Mouse (Mus musculus) cerebellum, postnatal 14 days (tissue): Measurements from ENCODE around the gene Ampd1.
"Not testable (repeated sequence)": the region's sequence is repeated elsewhere in the genome, so short reads cannot be mapped to it uniquely, and the experiment has no call there.

Experiments
- DNase-seq, 2 experiments: peaks; one replicate each; pipeline ENCODE4 v3.0.0; 2021; ENCODE audit warnings: mixed read lengths in 2 of 2

The Ampd1 gene

DNA sequence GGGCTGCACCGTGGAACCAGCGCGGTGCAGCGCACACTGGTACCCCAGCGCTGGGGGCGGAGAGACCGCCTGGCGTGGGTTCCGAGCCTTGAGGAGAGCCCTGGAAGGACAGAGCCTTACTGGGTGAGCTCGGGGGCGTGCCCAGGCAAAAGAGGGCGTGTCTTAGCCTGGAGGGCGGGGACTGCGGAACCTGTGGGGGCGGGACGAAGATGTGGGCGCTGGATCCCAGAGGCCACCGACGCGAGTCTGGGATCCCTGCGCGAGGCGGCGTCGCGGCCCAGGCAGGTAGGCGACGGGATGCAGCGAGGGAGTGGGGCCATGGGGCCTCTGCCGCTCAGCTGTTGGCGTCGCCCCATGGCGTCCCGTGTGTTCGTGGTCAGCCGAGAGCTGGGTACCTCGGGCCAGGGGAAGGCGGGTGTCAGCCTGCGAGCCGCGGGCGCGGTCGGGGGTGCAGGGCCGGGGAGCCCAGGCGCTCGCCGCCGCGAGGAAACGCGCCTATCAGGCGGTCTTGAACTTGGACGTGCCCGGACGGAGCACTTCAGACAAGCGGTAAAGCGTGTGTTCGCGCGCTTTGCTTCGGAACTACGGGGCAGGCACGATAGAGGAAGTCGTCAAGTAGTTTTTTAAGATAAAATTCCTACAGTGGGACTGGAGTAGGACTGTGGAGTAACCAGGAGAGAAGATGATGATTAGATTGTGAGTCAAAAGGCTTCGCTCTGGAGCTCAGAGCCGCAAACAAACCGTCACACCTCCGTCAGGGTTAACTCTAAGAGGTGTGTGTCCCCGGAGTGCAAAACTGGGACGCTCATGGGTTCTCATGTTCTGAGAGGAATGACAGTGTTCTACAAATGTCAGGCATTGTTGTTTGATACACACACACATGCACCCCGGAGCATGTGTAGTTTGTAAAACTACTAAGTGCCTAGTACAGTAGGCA is 28.9 kb downstream of the Ampd1 start, which contains the start of gene Dennd2c:
Gene Dennd2c, plus strand, starts transcription at position 151 of the 937 bp plus-strand sequence.
- DNase-seq: peak; percentile 67 to 76

DNA sequence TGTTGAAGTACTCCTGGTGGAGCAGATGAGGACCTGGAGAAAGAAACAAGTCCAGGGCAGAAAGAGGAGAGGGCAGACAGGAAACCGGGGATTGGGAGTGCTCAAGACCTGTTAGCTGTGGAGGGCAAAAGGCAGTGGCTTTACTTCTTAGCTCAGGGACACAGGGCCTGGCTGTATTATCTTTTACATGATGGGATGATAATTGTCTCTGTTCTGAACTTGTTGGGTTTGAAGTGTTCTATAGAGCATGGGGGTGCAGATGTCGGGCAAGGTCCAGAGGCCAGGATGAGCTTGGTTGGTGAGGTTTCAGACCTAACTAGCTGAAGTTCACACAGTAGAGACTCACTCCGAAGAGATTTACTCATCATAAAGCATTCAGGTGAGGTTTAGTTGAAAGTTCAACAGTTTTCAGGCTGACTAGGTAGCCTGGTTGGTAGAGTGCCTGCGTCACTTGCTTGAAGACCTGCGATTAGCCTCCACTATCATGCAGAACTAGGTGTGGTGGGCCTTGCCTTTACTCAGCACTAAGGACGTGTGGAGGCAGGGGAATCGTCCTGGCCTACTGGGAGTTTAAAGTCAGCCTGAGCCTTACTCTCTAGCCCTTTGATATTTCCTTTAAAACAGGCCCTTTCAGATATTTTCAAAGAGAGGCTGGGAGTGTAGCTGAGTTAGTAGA is 33.9 kb downstream of the Ampd1 start:
- DNase-seq: no peak

DNA sequence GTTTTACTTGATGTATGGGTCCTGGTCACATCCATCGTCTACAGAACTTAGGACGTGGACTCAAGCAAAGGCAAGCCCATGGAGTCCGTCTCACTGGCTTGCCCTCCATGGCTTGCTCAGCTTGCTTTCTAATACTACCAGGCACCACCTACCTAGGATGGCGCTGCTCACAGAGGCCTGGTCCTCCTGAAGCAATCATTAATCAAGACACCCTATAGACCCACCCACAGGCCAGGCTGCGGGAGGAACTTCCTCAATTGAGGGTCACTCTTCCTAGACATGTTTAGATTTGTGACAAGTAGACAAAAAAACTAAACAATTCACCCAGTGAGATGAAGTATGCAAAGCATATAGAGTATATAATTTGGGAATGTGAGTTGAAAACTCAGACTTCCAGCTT is 38.4 kb downstream of the Ampd1 start:
- no peak for DNase-seq

DNA sequence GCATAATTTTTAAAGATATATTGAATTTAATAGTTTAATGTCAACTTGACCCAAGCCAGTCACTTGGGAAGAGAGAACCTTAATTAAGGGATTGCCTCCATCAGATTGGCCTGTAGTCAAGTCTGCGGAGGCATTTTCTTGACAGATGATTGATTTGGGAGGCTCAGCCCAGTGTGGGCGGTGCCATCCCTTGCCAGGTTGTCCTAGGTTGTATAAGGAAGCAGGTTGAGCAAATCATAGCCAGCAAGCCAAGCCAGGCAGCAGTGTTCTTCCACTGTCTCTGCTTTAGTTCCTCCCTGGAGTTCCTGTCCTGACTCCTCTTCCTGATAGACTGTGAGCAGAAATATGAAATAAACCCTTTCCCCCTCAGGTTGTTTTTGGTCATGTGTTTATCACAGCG is 49.8 kb downstream of the Ampd1 start:
- no peak for DNase-seq

DNA sequence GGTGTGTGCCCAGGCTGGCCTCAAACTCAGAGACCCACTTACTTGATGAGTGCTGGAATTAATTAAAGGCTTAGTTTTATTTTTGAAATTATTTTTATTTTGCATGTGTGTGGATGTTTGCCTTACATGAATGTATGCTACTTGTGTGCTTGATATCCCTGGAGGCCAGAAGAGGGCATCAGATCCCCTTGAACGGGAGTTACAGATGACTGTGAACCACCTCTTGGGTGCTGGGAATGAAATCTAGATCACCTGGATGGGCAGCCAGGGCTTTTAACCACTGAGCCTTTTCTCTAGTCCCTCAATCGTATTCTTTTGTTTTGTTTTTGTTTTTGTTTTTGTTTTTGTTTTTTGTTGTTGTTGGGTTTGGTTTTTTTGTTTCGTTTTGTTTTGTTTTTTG is 52.3 kb downstream of the Ampd1 start:
- DNase-seq: no peak

DNA sequence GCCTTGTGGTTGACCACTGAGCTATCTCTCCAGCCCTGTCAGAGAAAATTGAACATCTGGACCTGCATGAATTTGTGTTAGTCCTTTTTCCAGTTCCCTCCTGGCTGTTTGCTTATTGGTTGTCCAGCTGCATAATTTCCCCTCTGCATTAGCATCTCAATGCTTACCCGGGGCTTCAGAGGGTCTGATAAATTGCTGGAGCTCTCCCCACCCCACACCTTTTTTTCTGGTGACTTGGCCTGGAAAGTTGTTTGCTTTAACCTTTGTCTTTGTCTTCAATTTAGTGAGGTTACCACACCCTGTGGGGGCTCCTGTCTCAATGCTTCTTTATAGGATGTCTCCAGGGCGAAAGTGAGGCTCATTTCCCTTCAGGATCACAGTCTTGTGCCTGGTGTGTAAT is 53.4 kb downstream of the Ampd1 start:
- no peak for DNase-seq

DNA sequence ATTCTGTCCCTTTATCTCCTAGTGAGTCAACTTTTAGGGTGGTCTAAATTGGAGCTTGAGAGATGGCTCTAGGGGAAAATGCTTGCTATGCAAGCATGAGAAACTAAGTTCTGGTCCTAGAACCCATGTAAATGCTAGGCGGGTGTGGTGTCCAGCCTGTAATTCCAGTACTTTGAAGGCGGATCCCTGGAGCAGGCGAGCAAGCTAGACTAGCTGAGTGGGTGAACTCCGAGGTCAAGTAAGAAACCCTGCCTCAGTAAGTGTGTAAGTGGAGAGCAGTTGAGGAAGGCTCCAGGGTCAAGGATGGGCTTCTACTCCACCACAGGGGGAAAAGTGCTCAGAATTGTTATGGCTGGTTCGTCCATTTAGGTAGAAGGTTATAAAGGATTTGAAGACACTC is 53.9 kb downstream of the Ampd1 start:
- DNase-seq: no peak

DNA sequence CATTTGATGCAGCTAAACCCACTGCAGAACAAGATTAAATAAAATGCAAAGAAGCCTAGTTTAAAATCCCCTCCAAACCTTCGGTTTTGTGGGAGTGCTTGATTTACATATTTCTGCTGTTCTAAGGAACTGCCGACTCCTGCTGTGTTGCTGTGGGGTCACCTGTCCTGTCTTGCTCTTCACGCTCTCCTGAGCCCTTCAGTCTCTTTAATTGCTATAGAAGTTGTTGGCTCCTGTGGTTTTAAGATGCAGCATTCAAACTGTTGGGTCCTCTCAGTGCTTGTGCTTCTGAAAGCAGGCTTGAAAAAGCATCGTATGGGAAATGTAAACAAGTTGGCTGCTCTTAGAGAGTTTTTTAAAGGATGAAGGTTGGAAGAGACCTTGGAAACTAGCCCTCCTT is 54.4 kb downstream of the Ampd1 start:
- DNase-seq: no peak

DNA sequence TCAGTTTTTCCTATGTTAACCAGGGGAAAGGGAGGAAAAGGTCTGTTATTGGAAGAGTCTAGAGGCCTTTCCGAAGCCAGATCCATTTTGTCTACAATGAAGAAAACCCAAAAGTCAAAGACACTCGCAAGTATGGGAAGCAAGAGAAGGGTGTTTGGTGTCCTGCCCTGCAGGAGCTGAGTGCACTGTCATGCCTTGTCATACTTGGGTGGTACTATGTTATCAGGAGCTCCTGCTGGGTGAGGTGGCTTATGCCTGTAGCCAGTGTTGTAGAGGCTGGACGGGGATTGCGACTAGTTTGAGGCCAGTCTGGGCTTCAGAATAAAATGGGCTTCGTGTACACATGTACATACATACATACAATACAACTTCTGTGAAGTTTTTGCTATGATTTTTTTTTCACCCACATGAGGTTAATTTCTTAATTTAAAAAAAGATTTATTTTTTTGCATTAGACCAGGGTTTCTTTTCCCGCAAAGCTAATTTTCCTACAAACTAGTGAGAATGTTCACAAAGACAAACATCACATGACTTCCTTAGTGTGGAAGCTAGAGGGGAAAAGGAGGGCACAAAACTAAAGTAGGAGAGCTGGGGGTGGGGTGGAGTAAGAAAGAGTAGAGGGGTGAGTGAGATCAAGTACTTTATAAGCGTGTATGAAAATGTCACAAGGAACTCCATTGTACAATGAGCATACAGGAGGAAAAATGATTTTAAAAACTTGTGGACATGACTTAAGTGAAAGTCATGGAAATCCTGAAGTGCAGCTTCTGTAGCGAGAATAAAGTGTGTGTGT is 55.7 kb downstream of the Ampd1 start:
- DNase-seq: no peak

DNA sequence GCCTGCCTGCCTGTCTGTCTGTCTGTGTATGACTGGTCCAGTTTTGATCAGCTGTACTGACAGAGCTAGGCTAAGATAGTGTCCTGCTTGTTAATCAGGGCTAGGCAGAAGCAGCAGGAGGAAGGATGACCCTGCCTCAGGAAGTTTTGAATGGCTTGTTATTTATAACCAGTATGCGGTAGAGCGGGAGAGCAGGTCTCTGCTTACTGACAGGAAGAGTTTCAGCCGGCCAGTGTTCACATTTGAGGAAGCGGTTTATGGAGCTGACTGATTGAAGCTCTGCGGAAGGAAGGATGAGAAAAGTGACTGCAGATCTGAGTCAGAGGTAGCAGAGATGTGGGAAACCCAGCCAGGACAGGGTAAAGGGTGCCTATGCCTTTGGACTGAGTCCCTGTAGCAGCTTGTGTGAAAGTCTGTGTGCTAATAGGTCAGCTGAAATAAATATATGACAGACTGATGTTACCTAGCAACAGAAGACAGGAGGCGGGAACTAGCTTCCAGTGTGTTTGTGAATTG is 56.5 kb downstream of the Ampd1 start:
- peak in 1 of 2 experiments; percentile 16 for DNase-seq

DNA sequence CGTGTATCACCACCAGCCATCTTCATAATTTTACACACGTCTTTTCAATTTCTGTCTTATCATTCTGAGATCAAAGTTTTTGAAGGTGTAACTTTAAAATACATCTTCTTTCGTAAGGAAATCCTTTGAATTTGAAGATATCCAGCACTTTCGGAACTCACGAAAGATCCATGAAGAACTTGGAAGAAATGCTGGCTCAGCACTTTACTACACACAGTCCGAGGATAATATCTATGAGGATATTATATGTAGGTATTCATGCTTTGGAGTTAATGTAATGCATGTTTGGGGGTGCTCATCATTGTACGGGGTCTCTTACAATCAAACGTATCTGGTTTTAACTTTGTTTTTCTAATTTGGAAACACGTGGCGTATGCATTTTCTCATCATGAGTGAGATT is 59.3 kb downstream of the Ampd1 start:
- no peak for DNase-seq

DNA sequence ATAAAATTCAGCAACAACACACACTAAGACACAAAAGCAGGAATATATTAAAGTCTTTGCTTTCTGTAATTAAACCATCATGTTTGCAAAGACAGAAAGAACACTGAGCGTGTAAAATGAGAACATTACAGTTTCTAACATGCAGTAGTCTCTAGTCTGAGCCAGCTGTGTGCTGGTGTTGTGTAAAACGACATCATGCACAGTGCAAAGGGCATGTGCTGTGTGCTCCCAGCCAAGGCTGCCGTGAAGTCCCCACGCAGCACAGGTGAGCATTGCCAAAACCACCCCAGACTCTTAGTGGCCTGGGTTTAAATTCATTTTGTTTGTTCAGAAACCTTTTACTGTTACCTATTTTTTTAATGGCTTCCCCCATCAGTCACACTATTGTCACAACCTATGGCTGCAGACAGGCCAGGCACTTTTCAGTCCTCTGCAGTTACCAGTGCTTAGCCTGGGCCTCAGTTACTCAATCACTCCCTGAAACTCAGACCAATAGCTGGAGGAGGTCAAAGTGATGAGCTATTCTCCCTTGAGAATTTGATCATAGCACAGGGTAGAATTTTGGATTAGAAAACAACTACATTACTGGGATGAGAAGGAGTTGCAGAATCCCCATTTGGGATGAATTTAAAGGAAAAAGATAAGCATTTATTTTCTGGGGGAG is 62.7 kb downstream of the Ampd1 start:
- DNase-seq: no peak

DNA sequence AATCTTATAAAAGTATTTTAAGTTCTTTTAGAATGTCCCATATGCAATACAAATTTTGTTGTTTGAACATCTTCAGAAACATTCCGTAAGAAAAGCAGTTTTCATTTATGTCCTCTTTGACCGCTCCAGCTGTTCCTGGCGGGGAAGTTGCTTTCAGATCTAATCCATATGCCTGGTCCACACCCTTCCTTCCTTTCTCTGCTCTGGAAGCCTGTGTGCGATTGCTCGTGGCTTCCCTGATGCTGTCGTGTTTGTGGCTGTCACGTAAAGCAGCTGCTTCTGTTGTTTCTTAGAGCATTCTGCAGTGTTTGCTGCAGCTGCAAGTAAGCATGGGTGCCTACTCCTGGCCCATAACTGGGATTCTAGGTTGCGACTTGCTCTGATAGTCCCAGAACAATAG is 65.2 kb downstream of the Ampd1 start:
- DNase-seq: no peak

DNA sequence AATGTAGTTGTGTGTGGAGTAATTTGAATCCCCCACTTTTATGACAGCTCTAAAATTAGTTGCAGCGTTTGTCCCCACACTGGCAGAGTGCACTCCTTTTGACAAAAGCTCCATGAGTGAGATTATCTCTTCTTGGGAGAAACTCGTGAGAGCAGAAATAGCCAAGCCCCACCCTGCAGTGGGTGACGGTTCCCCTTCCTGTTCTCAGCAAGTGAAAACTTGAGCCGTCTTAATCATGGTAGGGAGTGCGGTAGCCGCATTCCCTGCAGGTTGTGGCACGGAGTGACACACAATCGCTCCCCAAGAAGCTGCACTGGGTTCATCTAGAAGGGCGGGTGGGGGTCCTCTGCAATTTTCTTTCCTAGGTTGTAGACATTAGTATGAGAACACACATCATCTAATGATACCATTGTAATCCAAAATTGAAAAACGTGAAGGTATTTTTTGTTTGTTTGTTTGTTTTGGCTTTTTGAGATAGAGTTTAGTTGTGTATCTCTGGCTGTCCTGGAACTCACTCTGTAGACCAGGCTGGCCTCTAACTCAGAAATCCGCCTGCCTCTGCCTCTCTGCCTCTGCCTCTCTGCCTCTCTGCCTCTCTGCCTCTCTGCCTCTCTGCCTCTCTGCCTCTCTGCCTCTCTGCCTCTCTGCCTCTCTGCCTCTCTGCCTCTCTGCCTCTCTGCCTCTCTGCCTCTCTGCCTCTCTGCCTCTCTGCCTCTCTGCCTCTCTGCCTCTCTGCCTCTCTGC is 66.5 kb downstream of the Ampd1 start:
- not testable (repeated sequence) for DNase-seq

DNA sequence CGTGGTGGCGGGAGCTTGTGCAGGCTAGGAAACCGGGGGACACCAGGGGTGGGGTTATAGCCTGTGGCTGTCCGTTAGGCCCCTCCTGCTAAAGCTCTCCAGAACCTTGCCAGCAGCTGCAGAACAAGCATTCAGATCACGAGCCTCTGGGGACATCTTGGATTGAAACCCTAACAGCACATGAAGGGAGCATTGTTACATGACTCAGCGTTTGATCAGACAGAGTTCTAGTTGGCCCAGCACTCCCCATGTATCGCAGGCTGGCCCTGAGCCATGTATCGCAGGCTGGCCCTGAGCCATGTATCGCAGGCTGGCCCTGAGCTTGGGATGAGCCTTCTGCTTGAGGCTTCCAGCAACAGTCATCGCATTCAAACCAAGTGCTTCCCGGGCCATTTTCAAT is 67.5 kb downstream of the Ampd1 start:
- peak; percentile 54 to 67 for DNase-seq

DNA sequence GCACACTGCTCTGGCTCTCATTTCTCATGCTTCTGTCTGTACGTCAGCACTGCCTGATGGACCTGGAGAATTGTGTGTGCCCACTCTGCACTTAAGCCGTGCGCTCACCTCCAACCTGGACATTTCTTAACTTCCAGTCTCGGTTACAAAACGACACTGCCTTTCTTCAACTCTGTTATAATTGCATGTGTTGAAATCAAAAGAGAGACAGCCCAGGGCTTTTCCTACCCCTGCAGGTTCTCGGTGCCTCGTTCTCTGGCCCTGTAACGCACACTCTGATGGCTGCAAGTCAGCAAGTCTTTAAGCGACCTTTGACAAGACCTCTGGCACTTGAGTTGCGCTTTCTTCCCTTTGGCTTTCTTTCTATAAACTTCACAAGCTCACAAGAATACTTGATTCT is 68.6 kb downstream of the Ampd1 start:
- no peak for DNase-seq

DNA sequence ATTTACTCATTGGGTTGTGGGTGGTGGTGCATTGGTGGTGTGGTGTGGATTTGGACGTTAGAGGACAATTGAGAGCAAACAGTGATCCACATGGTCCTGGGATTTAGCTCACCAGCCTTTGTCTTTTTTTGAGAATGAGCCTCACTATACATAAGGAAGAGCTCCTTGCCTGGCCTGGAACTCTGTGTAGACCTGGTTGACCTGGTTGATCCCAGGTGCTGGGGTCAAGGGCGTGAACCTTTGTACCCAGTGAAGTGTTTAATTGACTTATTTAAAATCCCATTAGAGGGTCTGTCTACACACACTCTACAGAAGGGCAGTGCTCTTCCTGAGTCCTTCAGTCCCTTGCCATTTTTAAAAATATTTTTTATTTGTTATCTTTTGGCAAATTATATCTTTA is 71.5 kb downstream of the Ampd1 start:
- no peak for DNase-seq

DNA sequence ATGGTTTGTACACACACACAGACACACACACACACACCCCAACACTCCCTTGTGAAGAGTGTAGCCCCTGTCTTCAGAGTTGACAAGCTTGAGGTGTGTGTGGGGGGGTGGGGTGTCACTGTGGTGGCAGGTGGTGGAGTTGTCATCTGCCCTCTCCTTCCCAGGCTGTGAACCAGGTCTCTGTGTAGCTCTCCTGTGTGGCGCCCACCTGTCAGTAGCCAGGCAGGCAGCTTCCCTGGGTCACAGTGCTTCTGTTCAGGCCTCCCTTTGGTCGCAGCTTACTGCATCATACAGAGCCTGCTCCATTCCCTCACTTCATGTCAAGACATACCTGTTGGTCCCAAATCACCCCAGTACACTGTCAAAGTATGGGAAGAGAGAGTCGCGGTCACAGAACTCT is 72.0 kb downstream of the Ampd1 start:
- DNase-seq: peak; percentile 22 to 27

DNA sequence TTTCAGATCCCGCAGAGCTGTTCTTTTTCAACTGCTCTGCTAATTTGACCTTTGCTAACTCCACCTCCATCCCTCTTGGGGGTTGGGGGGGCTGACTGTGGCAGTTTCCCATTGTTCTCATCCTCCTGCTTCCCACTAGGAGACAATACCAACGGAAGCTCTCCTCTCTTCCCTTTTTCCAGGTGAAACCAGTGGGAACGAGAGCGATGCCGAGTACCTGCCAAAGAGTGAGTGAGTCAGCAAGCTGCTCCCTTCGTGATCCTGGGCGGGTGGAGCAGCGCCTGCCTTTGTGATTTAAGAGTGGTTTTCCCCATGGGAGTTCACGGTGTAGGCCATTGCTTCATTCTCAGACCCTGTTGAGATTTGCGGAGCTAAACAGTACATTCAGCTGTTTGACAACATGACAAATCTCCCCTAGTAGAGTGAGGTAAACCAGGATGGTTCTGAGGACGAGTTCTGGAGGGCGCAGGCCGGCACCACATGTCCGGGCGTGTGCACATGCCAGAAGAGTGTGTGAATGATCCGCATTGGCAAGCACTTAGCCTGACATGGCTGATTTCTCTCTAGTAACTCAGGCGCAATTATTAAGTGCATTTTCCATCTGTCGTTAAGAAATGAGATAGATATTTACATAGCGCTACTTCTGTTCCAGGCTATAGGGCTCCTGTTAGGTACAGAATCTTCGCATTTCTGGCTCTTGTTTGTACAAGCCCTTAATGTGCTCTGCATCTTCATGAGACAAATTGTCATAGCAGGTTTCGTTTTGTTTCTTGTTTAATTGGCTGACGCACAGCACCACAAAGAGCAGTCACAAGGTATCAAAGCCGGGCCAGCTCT is 72.7 kb downstream of the Ampd1 start:
- peak; percentile 45 for DNase-seq

DNA sequence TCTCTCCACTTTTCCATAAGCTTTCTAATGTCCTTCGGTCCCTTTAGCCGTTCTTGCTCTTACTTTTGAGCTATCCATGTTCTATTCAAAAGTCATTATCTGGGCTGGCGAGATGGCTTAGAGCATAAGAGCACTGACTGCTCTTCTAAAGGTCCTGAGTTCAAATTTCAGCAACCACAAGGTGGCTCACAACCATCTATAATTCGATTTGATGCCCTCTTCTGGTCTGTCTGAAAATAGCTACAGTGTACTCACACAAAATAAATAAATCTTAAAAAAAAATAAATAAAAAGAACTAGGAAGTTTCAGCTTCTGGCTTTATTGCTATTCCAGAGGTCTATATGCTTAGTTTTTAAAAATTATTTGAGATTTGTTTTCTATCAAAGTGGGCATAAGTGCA is 74.0 kb downstream of the Ampd1 start:
- no peak for DNase-seq

DNA sequence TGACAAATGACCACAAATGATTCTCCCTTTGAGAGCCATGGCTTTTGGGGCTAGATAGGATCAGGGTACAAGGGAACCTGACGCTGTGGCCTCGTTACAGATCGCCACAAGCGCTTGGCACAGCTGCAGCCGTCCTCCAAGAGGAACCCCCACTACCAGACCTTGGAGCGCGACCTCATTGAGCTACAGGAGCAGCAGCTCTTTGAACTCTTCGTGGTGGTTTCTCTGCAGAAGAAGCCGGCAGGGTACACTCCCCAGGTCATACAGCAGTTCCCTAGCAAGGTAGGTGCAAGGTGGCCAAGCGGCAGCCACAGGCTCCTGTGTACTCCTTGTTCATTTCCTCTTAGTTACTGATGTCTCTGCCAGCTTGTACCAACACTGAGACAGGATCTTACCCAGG is 75.1 kb downstream of the Ampd1 start:
- no peak for DNase-seq
